Mouse (Mus musculus): Measurements from ENCODE around the gene Dsn1. TPM values are rescaled to one million over a fixed set of nuclear protein-coding genes. Genes with fewer than 3 reads are reported as not detected.

The Dsn1 gene
- 11.3 and 11.9 TPM in 2 replicates for polyA plus RNA-seq (2014; fragmentation: Nextera tagmentation; extraction: Ambion mirVana)

DNA sequence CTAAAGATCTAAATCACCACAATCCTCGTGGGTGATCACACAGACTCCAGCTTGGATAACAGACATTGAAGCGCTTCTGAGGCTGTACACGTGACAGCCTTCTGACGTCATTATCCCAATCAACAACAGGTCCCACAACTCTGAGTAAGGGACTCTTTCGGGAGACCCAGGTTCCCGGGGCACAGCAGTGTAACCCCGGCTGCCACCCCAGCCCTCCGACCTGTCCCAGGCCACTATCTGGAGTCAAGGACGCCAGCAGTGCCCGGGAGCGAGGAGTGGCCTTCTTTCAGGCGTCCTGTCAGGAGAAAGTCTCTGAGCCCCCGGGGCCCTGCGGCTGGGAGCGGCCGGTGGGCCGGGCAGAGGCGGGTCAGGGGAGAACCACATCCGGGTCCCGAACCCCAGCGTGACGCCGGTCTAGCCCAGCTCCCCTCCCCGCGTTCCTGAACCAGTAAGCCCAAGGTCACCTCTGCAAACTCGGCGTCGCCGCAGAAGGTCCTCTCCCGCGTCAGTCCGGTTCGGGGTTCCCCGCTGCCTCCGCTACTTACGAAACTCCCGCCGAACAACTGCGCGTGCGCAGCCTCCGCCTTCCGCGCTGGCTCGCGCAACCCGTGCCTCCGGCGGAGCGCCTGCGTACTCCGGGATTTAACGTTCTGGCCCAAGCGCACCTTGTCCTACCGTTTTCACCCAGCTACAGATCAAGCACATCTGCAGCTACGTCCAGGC lies at the start of gene Dsn1:
Gene Dsn1 (minus strand): TSS at position 644 of the 723 bp plus-strand sequence.
- H3K27me3 ChIP-seq (ENCODE audit: control insufficient read depth, insufficient read depth, low read length) = no peaks in the 10 kb centered on the region
- peak within 1 kb of the TSS; percentile 98 for H3K4me2 ChIP-seq (replicated peaks)
- DNase-seq (ENCODE audit: low spot score) (peak; percentile 93), ATAC-seq (ENCODE audit: low FRiP score) (peak; percentile 82)
- under 1% methylated on average over 56 of the region's 56 CpGs for WGBS
- no peaks in the 10 kb centered on the region for H3K9me3 ChIP-seq (ENCODE audit: control insufficient read depth, low read length)
- H3K9ac ChIP-seq = peak within 1 kb of the TSS; percentile 66
- H3K27ac ChIP-seq = peak within 1 kb of the TSS; percentile 78
- H3K4me3 ChIP-seq (replicated peaks; ENCODE audit: low read length) = peak within 1 kb of the TSS; percentile 52
- H3K36me3 ChIP-seq (replicated peaks; ENCODE audit: control insufficient read depth, insufficient read depth) = no peaks in the 10 kb centered on the region
- H3K4me1 ChIP-seq (replicated peaks; ENCODE audit: control insufficient read depth, insufficient read depth, low read length) = peaks cover 13% of the 10 kb centered on the region

DNA sequence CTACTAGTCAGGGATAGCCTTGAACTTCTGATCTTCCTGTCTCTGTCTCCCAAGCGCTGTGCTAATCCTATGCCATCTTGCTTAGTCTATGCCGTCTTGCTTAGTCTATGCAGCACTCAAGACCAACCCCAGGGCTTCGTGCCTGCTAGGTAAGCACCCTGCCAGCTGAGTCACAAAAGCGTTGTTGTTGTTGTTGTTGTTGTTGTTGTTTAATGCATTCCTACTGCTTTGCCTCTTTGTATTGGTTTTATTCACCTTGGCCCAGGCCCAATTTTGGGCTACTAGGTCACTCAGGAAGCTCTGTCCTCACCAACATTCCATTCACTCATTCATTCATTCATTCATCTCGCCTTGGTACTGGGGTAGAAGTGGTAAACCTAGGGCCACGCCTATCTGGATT lies 48.8 kb upstream of the Dsn1 start:
- 85% methylated on average over 6 of the region's 6 CpGs for WGBS
- Histone ChIP-seq H3K9ac (no peak overlapping the region), H3K27me3 (ENCODE audit: control insufficient read depth, insufficient read depth, low read length) (no peaks in the 10 kb centered on the region), H3K36me3 (replicated peaks; ENCODE audit: control insufficient read depth, insufficient read depth) (peaks cover 71% of the 10 kb centered on the region), H3K4me1 (replicated peaks; ENCODE audit: control insufficient read depth, insufficient read depth, low read length) (peaks cover 18% of the 10 kb centered on the region), H3K4me3 (replicated peaks; ENCODE audit: low read length) (no peak overlapping the region), H3K9me3 (ENCODE audit: control insufficient read depth, low read length) (no peaks in the 10 kb centered on the region), H3K27ac (no peak overlapping the region), H3K4me2 (replicated peaks) (no peak overlapping the region)
- DNase-seq (ENCODE audit: low spot score) = no peak
- ATAC-seq (ENCODE audit: low FRiP score) = no peak

DNA sequence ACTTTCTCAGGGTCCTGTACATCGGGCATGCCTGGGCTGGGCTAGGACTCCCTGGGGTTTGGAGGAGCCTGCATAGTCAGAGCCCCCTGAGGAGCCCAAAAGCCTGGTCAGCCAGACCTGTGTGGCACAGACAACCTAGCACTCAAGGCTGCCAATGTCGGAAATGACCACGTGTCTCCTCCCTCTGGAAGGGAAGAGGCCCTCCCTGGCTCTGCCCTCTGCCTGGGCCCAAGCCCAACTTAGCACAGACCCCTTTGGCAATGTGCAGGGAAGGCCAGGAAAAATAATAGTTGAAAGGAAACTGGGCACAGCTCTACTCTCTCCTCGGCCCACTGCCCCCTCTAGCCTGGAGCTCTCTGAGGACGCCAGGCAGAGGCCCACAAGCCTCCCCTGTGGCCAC lies 47.9 kb upstream of the Dsn1 start:
- no peaks in the 10 kb centered on the region for H3K9me3 ChIP-seq (ENCODE audit: control insufficient read depth, low read length)
- WGBS = 54% methylated on average over 5 of the region's 5 CpGs
- H3K27ac ChIP-seq = 0 out of 2 replicates have a peak overlapping the region, but pooled peaks have one; percentile 27
- no peak overlapping the region for H3K4me2 ChIP-seq (replicated peaks)
- H3K9ac ChIP-seq = no peak overlapping the region
- no peak for DNase-seq (ENCODE audit: low spot score)
- H3K4me1 ChIP-seq (replicated peaks; ENCODE audit: control insufficient read depth, insufficient read depth, low read length) = peaks cover 27% of the 10 kb centered on the region
- peaks cover 64% of the 10 kb centered on the region for H3K36me3 ChIP-seq (replicated peaks; ENCODE audit: control insufficient read depth, insufficient read depth)
- ATAC-seq (ENCODE audit: low FRiP score) = peak; percentile 29; the same call in 1 of the 2 replicates
- H3K4me3 ChIP-seq (replicated peaks; ENCODE audit: low read length) = no peak overlapping the region
- H3K27me3 ChIP-seq (ENCODE audit: control insufficient read depth, insufficient read depth, low read length) = no peaks in the 10 kb centered on the region

DNA sequence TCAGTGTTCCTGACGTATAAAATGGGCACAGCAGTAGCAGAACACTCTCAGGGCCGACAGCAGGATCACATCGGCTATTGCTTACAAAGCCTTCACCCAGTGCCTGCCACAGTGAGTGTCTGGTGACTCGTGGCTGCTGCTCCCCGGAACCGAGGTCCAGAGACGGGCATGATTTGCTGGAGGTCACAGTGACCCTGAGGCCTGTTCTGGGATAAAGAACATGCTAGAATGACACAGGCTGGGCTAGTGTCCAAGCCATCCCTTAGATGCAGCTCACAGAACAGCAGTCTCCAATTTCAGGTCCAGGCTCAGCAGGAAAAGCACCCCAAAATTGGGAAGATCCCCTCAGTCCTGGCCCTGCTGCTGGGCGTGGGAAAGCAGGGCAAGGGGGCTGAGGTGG lies 47.3 kb upstream of the Dsn1 start:
- WGBS = 93% methylated on average over 8 of the region's 8 CpGs
- Histone ChIP-seq H3K9me3 (ENCODE audit: control insufficient read depth, low read length) (no peaks in the 10 kb centered on the region), H3K4me3 (replicated peaks; ENCODE audit: low read length) (no peak overlapping the region), H3K27me3 (ENCODE audit: control insufficient read depth, insufficient read depth, low read length) (no peaks in the 10 kb centered on the region), H3K4me1 (replicated peaks; ENCODE audit: control insufficient read depth, insufficient read depth, low read length) (peaks cover 32% of the 10 kb centered on the region), H3K4me2 (replicated peaks) (no peak overlapping the region), H3K9ac (no peak overlapping the region), H3K36me3 (replicated peaks; ENCODE audit: control insufficient read depth, insufficient read depth) (peaks cover 59% of the 10 kb centered on the region), H3K27ac (no peak overlapping the region)
- ATAC-seq (ENCODE audit: low FRiP score) = no peak
- no peak for DNase-seq (ENCODE audit: low spot score)

DNA sequence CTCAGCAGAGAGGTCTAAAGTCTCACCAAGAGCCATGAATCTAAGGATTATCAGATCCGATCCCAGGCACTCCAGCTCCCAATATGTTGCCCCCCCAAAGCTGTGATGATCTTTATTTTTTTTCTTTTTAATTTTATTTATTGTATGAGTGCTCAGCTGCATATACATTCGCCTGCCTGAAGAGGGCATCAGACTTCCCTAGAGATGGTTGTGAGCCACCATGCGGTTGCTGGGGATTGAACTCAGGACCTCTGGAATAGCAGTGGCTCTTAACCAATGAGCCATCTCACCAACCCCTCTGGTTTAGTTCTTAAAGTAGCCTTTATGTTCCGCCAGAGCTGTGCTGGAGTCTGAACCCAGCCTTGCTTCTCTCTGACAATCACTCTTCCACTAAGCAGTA lies 46.8 kb upstream of the Dsn1 start:
- peaks cover 34% of the 10 kb centered on the region for H3K4me1 ChIP-seq (replicated peaks; ENCODE audit: control insufficient read depth, insufficient read depth, low read length)
- no peak overlapping the region for H3K4me2 ChIP-seq (replicated peaks)
- 71% methylated on average over 4 of the region's 4 CpGs for WGBS
- no peak overlapping the region for H3K4me3 ChIP-seq (replicated peaks; ENCODE audit: low read length)
- no peaks in the 10 kb centered on the region for H3K9me3 ChIP-seq (ENCODE audit: control insufficient read depth, low read length)
- H3K36me3 ChIP-seq (replicated peaks; ENCODE audit: control insufficient read depth, insufficient read depth) = peaks cover 54% of the 10 kb centered on the region
- no peaks in the 10 kb centered on the region for H3K27me3 ChIP-seq (ENCODE audit: control insufficient read depth, insufficient read depth, low read length)
- DNase-seq (ENCODE audit: low spot score) (no peak), ATAC-seq (ENCODE audit: low FRiP score) (no peak)
- H3K9ac ChIP-seq = no peak overlapping the region
- H3K27ac ChIP-seq = no peak overlapping the region

DNA sequence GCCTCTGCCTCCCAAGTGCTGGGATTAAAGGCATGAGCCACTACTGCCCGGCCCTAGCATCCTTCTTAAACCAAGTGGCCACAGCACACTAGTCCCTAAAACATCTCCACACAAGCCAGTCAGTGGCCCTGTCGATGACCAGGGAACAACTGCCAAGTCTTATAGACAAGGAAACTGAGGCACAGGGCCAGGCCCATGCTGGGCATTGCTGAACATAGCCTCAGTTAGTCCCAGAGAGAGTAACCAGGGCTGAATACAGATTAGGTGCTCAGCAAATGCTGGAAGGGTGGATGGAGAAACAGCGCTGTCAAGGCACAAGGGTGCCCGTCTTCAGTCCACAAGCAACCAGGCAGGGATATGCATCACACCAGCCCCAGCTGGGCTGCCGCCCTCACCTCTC lies 46.2 kb upstream of the Dsn1 start:
- Histone ChIP-seq H3K27ac (no peak overlapping the region), H3K27me3 (ENCODE audit: control insufficient read depth, insufficient read depth, low read length) (no peaks in the 10 kb centered on the region), H3K36me3 (replicated peaks; ENCODE audit: control insufficient read depth, insufficient read depth) (peaks cover 52% of the 10 kb centered on the region), H3K9me3 (ENCODE audit: control insufficient read depth, low read length) (no peaks in the 10 kb centered on the region), H3K9ac (no peak overlapping the region), H3K4me3 (replicated peaks; ENCODE audit: low read length) (no peak overlapping the region), H3K4me1 (replicated peaks; ENCODE audit: control insufficient read depth, insufficient read depth, low read length) (peaks cover 34% of the 10 kb centered on the region), H3K4me2 (replicated peaks) (no peak overlapping the region)
- 95% methylated on average over 5 of the region's 5 CpGs for WGBS
- DNase-seq (ENCODE audit: low spot score) (no peak), ATAC-seq (ENCODE audit: low FRiP score) (no peak)

DNA sequence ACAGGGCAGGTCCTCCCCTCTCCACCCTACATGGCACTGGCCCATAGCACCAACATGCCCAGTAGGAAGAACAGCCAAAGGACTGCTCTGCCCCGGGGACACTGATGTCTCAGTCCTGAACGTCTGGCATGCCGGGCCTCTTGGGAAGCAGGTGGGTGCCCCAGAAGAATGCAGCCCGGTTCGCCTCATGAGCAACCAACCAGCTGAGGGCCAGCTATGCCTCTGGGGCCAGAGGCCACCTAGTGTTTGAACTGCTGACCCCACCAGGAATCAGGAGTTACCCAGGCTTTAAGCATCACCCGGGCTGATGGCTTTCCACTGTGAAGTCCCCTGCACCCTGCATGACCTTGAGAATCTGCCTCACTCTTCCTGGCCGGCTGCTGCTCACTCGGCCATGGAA lies 45.5 kb upstream of the Dsn1 start:
- H3K36me3 ChIP-seq (replicated peaks; ENCODE audit: control insufficient read depth, insufficient read depth) = peaks cover 49% of the 10 kb centered on the region

DNA sequence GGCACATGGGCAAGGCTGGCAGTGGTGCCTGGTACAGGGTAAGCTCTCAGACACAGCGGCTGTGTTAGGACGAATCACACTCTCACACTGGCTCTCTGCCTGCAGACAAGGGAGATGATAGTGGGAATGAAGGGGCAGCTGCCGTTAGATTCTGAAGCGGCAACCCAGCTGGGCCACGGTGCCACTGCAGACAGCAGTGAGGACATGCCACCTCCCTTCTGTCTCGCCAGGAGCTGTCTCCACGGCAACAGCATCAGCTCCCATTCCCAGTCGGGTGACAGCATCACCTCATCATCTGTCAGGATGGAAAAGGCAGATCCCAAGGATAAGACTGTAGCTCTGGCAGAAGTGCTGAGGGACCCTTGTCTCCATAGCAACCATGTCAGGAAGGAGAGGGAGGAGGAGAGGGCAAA lies 42.9 kb upstream of the Dsn1 start:
- Histone ChIP-seq H3K9ac (peak overlapping the region; percentile 51), H3K27me3 (ENCODE audit: control insufficient read depth, insufficient read depth, low read length) (no peaks in the 10 kb centered on the region), H3K27ac (peak overlapping the region; percentile 96), H3K4me2 (replicated peaks) (peak overlapping the region; percentile 41), H3K9me3 (ENCODE audit: control insufficient read depth, low read length) (no peaks in the 10 kb centered on the region), H3K4me1 (replicated peaks; ENCODE audit: control insufficient read depth, insufficient read depth, low read length) (peaks cover 35% of the 10 kb centered on the region), H3K36me3 (replicated peaks; ENCODE audit: control insufficient read depth, insufficient read depth) (peaks cover 51% of the 10 kb centered on the region), H3K4me3 (replicated peaks; ENCODE audit: low read length) (no peak overlapping the region; the same call in 1 of the 2 replicates)
- DNase-seq (ENCODE audit: low spot score) = peak; percentile 82
- 9% methylated on average over 8 of the region's 8 CpGs for WGBS
- peak; percentile 88 for ATAC-seq (ENCODE audit: low FRiP score)

More for the DNA sequence above, 45.5 kb upstream of the Dsn1 start:
- Histone ChIP-seq H3K4me3 (replicated peaks; ENCODE audit: low read length) (no peak overlapping the region), H3K9me3 (ENCODE audit: control insufficient read depth, low read length) (no peaks in the 10 kb centered on the region), H3K27ac (no peak overlapping the region), H3K9ac (no peak overlapping the region), H3K27me3 (ENCODE audit: control insufficient read depth, insufficient read depth, low read length) (no peaks in the 10 kb centered on the region), H3K4me2 (replicated peaks) (no peak overlapping the region), H3K4me1 (replicated peaks; ENCODE audit: control insufficient read depth, insufficient read depth, low read length) (peaks cover 35% of the 10 kb centered on the region)
- ATAC-seq (ENCODE audit: low FRiP score) = no peak
- WGBS = 73% methylated on average over 8 of the region's 8 CpGs
- DNase-seq (ENCODE audit: low spot score) = no peak

DNA sequence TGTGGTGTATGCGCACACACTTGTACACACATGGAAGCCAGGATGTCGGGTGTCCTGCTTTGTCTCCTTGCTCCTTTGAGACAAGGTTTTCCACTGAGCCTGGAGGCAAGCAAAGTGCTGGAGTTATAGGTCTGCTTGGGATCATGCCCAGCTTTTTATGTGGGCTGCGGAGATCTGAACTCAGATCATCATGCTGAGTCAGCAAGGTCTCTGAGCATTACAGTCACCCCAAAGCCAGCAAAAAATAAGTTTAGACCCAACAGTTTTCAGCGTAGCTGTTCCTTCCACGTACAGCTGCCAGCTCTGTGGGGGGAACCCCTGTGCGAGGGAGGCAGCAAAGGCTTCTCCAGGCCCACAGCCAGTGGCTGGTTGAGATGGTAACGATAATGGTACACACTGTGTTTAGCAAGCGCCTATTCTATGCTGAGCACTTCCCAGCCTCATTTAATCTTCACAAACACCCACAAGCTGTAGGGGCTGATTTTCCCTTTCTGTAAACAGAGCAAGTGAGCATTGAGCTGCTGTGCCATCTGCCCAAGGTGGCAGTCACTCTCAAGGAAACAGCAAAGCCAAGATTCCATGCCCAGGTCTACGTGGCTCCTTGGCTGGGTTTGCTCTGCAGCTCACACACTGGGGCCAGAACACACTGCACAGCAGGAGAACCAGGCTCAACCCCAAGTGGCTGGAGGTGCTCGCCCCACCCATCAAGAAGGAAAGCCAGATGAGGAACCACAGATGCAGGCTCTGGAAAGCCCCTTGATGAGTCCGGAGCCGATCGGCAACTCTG lies 41.6 kb upstream of the Dsn1 start:
- Histone ChIP-seq H3K4me3 (replicated peaks; ENCODE audit: low read length) (no peak overlapping the region), H3K27me3 (ENCODE audit: control insufficient read depth, insufficient read depth, low read length) (no peaks in the 10 kb centered on the region), H3K27ac (peak overlapping the region; percentile 96), H3K36me3 (replicated peaks; ENCODE audit: control insufficient read depth, insufficient read depth) (peaks cover 53% of the 10 kb centered on the region), H3K9me3 (ENCODE audit: control insufficient read depth, low read length) (no peaks in the 10 kb centered on the region), H3K4me2 (replicated peaks) (no peak overlapping the region; the same call in 1 of the 2 replicates), H3K9ac (no peak overlapping the region), H3K4me1 (replicated peaks; ENCODE audit: control insufficient read depth, insufficient read depth, low read length) (peaks cover 35% of the 10 kb centered on the region)
- no peak for DNase-seq (ENCODE audit: low spot score)
- WGBS = 67% methylated on average over 13 of the region's 13 CpGs
- ATAC-seq (ENCODE audit: low FRiP score) = peak; percentile 29; the same call in 1 of the 2 replicates

Measured in hindbrain, embryonic 14.5 days (tissue).